26 mouse cellular contexts compared by ENCODE assay signal in genomic region chr2:169088301-169088700, GRCm38 (mm10).
DNase-seq lines count a peak whose midpoint lies in the region; ATAC-seq and TF ChIP-seq lines count a peak whose summit lies in the region.
"Had no signal": no experiment of that assay in that cellular context is flagged by ENCODE, and none has a peak within 500 bp of the region (broad histone marks: within the 10 kb centered on the region; RNA-seq: fewer than 3 reads in every experiment).

No protein-coding gene starts in this region.

- 0 out of 2 replicates have a peak, but pooled peaks have one; percentile 13 for TF ChIP-seq CTCF in hindbrain, postnatal 0 days (IDR thresholded peaks at IDR 0.05; ENCODE audit: low read depth)
- TF ChIP-seq CTCF in lung, embryonic 14.5 days (IDR thresholded peaks at IDR 0.05; ENCODE audit: low read depth) = no peak
- no peak for TF ChIP-seq CTCF in ES-Bruce4 (IDR thresholded peaks at IDR 0.05; ENCODE audit: low read depth, low read length)
- no peak for TF ChIP-seq CTCF in small intestine, adult 2 months (IDR thresholded peaks at IDR 0.05; ENCODE audit: extremely low read depth, insufficient read length, insufficient replicate concordance, low read depth, low read length)

- no peaks in the 10 kb centered on the region for H3K36me3 ChIP-seq in hindbrain, postnatal 0 days (ENCODE audit: insufficient read depth, low read length)
- H3K36me3 ChIP-seq in hindbrain, embryonic 16.5 days (ENCODE audit: control insufficient read depth, insufficient read depth, low read length) = no peaks in the 10 kb centered on the region
- H3K36me3 ChIP-seq in lung, embryonic 14.5 days (ENCODE audit: insufficient read depth) = no peaks in the 10 kb centered on the region
- H3K36me3 ChIP-seq in ES-Bruce4 (ENCODE audit: control insufficient read depth, insufficient read depth, low read length, poor library complexity, severe bottlenecking) = no peaks in the 10 kb centered on the region
- H3K36me3 ChIP-seq in small intestine, adult 2 months (ENCODE audit: control insufficient read depth, insufficient read depth, low read length) = no peaks in the 10 kb centered on the region
- no peaks in the 10 kb centered on the region for H3K36me3 ChIP-seq in forebrain, embryonic 11.5 days (ENCODE audit: control insufficient read depth, insufficient read depth, low read length)
- H3K36me3 ChIP-seq: embryonic facial prominence, embryonic 10.5 days; embryonic facial prominence, embryonic 15.5 days; hindbrain, embryonic 10.5 days; hindbrain, embryonic 15.5 days; intestine, embryonic 15.5 days; limb, embryonic 13.5 days; neural tube, embryonic 13.5 days had no signal

- no peak overlapping the region for H3K9ac ChIP-seq in hindbrain, postnatal 0 days (replicated peaks; ENCODE audit: low read length)
- H3K9ac ChIP-seq in hindbrain, embryonic 16.5 days (ENCODE audit: low read depth, low read length) = no peak overlapping the region
- no peak overlapping the region for H3K9ac ChIP-seq in lung, embryonic 14.5 days
- no peak overlapping the region for H3K9ac ChIP-seq in ES-Bruce4 (ENCODE audit: low read depth, poor library complexity, severe bottlenecking)
- H3K9ac ChIP-seq in forebrain, embryonic 11.5 days (ENCODE audit: low read length) = no peak overlapping the region
- H3K9ac ChIP-seq: embryonic facial prominence, embryonic 15.5 days; forebrain, embryonic 13.5 days; hindbrain, embryonic 15.5 days; intestine, embryonic 15.5 days; limb, embryonic 13.5 days; neural tube, embryonic 13.5 days had no signal

- TF ChIP-seq POLR2A in ES-Bruce4 (IDR thresholded peaks at IDR 0.05; ENCODE audit: insufficient read depth, low read length) = no peak
- no peak for TF ChIP-seq POLR2A in small intestine, adult 2 months (IDR thresholded peaks at IDR 0.05; ENCODE audit: low read depth, low read length)

- 94% methylated on average over 10 of the region's 10 CpGs for WGBS in hindbrain, postnatal 0 days
- 90% methylated on average over 10 of the region's 10 CpGs for WGBS in hindbrain, embryonic 16.5 days
- WGBS in lung, embryonic 14.5 days = 70% methylated on average over 10 of the region's 10 CpGs
- WGBS in small intestine, adult 2 months = 83% methylated on average over 10 of the region's 10 CpGs
- 90% methylated on average over 10 of the region's 10 CpGs for WGBS in forebrain, embryonic 11.5 days

- no peaks in the 10 kb centered on the region for H3K4me1 ChIP-seq in hindbrain, postnatal 0 days (ENCODE audit: insufficient read depth, low read length)
- H3K4me1 ChIP-seq in hindbrain, embryonic 16.5 days (ENCODE audit: control insufficient read depth, insufficient read depth, low read depth, low read length) = no peaks in the 10 kb centered on the region
- no peaks in the 10 kb centered on the region for H3K4me1 ChIP-seq in lung, embryonic 14.5 days (ENCODE audit: insufficient read depth)
- no peaks in the 10 kb centered on the region for H3K4me1 ChIP-seq in ES-Bruce4 (ENCODE audit: control insufficient read depth, insufficient read depth, low read length)
- H3K4me1 ChIP-seq in small intestine, adult 2 months (ENCODE audit: control insufficient read depth, insufficient read depth, insufficient read length, low read length) = 0 out of 2 replicates have a peak, but pooled peaks cover 2% of the 10 kb centered on the region
- H3K4me1 ChIP-seq in forebrain, embryonic 11.5 days (replicated peaks; ENCODE audit: control insufficient read depth, insufficient read depth, low read length) = no peaks in the 10 kb centered on the region
- H3K4me1 ChIP-seq: forebrain, embryonic 13.5 days; hindbrain, embryonic 15.5 days; intestine, embryonic 15.5 days; neural tube, embryonic 13.5 days had no signal

- DNase-seq in hindbrain, postnatal 0 days (ENCODE audit: low spot score) = no peak
- DNase-seq in lung, embryonic 14.5 days = peak; percentile 55
- no peak for DNase-seq in lung, postnatal 36 days
- DNase-seq in forebrain, embryonic 11.5 days (ENCODE audit: low spot score) = no peak
- DNase-seq: adrenal gland, adult 2 months; adrenal gland, postnatal 36 days; cerebellum, adult 2 months; cerebellum, postnatal 25 days; gastrocnemius, postnatal 14 days; heart, postnatal 14 days; kidney, adult 9 months; right cerebral cortex, postnatal 4 days had no signal

- no peak overlapping the region for H3K27ac ChIP-seq in hindbrain, postnatal 0 days
- H3K27ac ChIP-seq in hindbrain, embryonic 16.5 days (ENCODE audit: low read depth, low read length) = no peak overlapping the region
- H3K27ac ChIP-seq in lung, embryonic 14.5 days (ENCODE audit: low read depth) = no peak overlapping the region
- no peak overlapping the region for H3K27ac ChIP-seq in ES-Bruce4 (ENCODE audit: insufficient read depth, low read length)
- H3K27ac ChIP-seq in small intestine, adult 2 months (ENCODE audit: insufficient read depth, low read depth, low read length) = 0 out of 2 replicates have a peak overlapping the region, but pooled peaks have one; percentile 2
- no peak overlapping the region for H3K27ac ChIP-seq in forebrain, embryonic 11.5 days (ENCODE audit: low read depth, low read length)
- H3K27ac ChIP-seq: embryonic facial prominence, embryonic 15.5 days; forebrain, embryonic 13.5 days; hindbrain, embryonic 15.5 days; intestine, embryonic 15.5 days; limb, embryonic 13.5 days; neural tube, embryonic 13.5 days had no signal

- no peak overlapping the region for H3K4me2 ChIP-seq in hindbrain, postnatal 0 days (ENCODE audit: low read depth, low read length)
- no peak overlapping the region for H3K4me2 ChIP-seq in hindbrain, embryonic 16.5 days (ENCODE audit: low read length)
- no peak overlapping the region for H3K4me2 ChIP-seq in lung, embryonic 14.5 days
- H3K4me2 ChIP-seq in forebrain, embryonic 11.5 days (ENCODE audit: low read depth, low read length, severe bottlenecking) = no peak overlapping the region
- H3K4me2 ChIP-seq: embryonic facial prominence, embryonic 15.5 days; forebrain, embryonic 13.5 days; hindbrain, embryonic 15.5 days; intestine, embryonic 15.5 days; limb, embryonic 13.5 days; liver, embryonic 11.5 days; midbrain, embryonic 11.5 days; neural tube, embryonic 13.5 days had no signal

- no peaks in the 10 kb centered on the region for H3K27me3 ChIP-seq in hindbrain, postnatal 0 days (ENCODE audit: insufficient read depth, low read length)
- no peaks in the 10 kb centered on the region for H3K27me3 ChIP-seq in hindbrain, embryonic 16.5 days (replicated peaks; ENCODE audit: control insufficient read depth, insufficient read depth, low read length)
- H3K27me3 ChIP-seq in lung, embryonic 14.5 days (ENCODE audit: insufficient read depth, low read length) = no peaks in the 10 kb centered on the region
- H3K27me3 ChIP-seq in ES-Bruce4 (ENCODE audit: control insufficient read depth, insufficient read depth, low read length, poor library complexity, severe bottlenecking) = no peaks in the 10 kb centered on the region
- no peaks in the 10 kb centered on the region for H3K27me3 ChIP-seq in small intestine, adult 2 months (ENCODE audit: control insufficient read depth, insufficient read depth, low read length)
- H3K27me3 ChIP-seq in forebrain, embryonic 11.5 days (ENCODE audit: control insufficient read depth, insufficient read depth, low read length) = no peaks in the 10 kb centered on the region
- H3K27me3 ChIP-seq: CH12.LX; embryonic facial prominence, embryonic 15.5 days; forebrain, embryonic 13.5 days; hindbrain, embryonic 15.5 days; intestine, embryonic 15.5 days; limb, embryonic 13.5 days; neural tube, embryonic 13.5 days had no signal

- no peak for TF ChIP-seq EP300 in ES-Bruce4 (IDR thresholded peaks at IDR 0.05; ENCODE audit: insufficient read depth, low read depth, low read length)

- H3K9me3 ChIP-seq in hindbrain, postnatal 0 days (ENCODE audit: low read length) = peaks cover 4% of the 10 kb centered on the region; the same call in 1 of the 2 replicates
- H3K9me3 ChIP-seq in hindbrain, embryonic 16.5 days (ENCODE audit: control insufficient read depth, low read length) = peaks cover 4% of the 10 kb centered on the region; the same call in 1 of the 2 replicates
- no peaks in the 10 kb centered on the region for H3K9me3 ChIP-seq in lung, embryonic 14.5 days (ENCODE audit: low read depth, low read length)
- H3K9me3 ChIP-seq in ES-Bruce4 (replicated peaks; ENCODE audit: control insufficient read depth, insufficient read depth, low read length, poor library complexity, severe bottlenecking) = 0 out of 2 replicates have a peak, but pooled peaks cover 3% of the 10 kb centered on the region
- H3K9me3 ChIP-seq in forebrain, embryonic 11.5 days (ENCODE audit: control insufficient read depth, low read length) = peaks cover 4% of the 10 kb centered on the region

- ATAC-seq in hindbrain, postnatal 0 days = no peak
- no peak for ATAC-seq in hindbrain, embryonic 16.5 days
- no peak for ATAC-seq in lung, embryonic 14.5 days (ENCODE audit: insufficient read depth)
- ATAC-seq in forebrain, embryonic 11.5 days (replicated peaks; ENCODE audit: low FRiP score) = no peak
- ATAC-seq: forebrain, embryonic 13.5 days; intestine, embryonic 15.5 days had no signal

- no peak overlapping the region for H3K4me3 ChIP-seq in hindbrain, postnatal 0 days (ENCODE audit: low read length)
- no peak overlapping the region for H3K4me3 ChIP-seq in hindbrain, embryonic 16.5 days (ENCODE audit: low read length)
- H3K4me3 ChIP-seq in lung, embryonic 14.5 days (ENCODE audit: low read depth, low read length) = no peak overlapping the region
- peak overlapping the region; percentile 17; the same call in 1 of the 2 replicates for H3K4me3 ChIP-seq in ES-Bruce4 (ENCODE audit: low read depth, low read length)
- H3K4me3 ChIP-seq in small intestine, adult 2 months (ENCODE audit: low read depth, low read length) = no peak overlapping the region
- no peak overlapping the region for H3K4me3 ChIP-seq in forebrain, embryonic 11.5 days (ENCODE audit: low read depth, low read length)
- H3K4me3 ChIP-seq: embryonic facial prominence, embryonic 10.5 days; embryonic facial prominence, embryonic 15.5 days; forebrain, embryonic 13.5 days; hindbrain, embryonic 10.5 days; hindbrain, embryonic 15.5 days; intestine, embryonic 15.5 days; limb, embryonic 13.5 days; neural tube, embryonic 13.5 days had no signal
